Mouse (Mus musculus) megakaryocyte-erythroid progenitor cell, adult 5-6 weeks (primary cell): Measurements from ENCODE around the gene Ppfibp1. TPM values are rescaled to one million over a fixed set of nuclear protein-coding genes. Genes with fewer than 3 reads are reported as not detected.

Source experiments
- ATAC-seq: replicated peaks from 2 replicates; pipeline ENCODE4 v1.8.0; 2016; ENCODE audit warnings: mild to moderate bottlenecking, inconsistent platforms; ENCODE audit not compliant: severe bottlenecking, poor library complexity, low FRiP score, low TSS enrichment
- total RNA-seq, 2 experiments: library from RNA; stranded (forward) in 1 of 2; stranded (reverse) in 1 of 2; fragments of 200-1000, 215-1000 nt in 1 of 2; fragments of >200 nt in 1 of 2; fragmentation: Nextera tagmentation in 1 of 2; gene quantifications; 2 replicates each; pipeline ENCODE4 v1.2.3; 2014 to 2017

Gene Ppfibp1
- total RNA-seq, 2 experiments from 2014 or later, result 1.2 to 6.1 TPM

GRCm38 (mm10) chr6:147061630-147062029 lies 173.3 kb downstream of the Ppfibp1 start:
- ATAC-seq, result no peak

- ATAC-seq, result no peak
Measured at GRCm38 (mm10) chr6:147062034-147062433, 173.7 kb downstream of the Ppfibp1 start.

- no peak for ATAC-seq
Measured at GRCm38 (mm10) chr6:147062694-147063093, 174.4 kb downstream of the Ppfibp1 start.

GRCm38 (mm10) chr6:147064226-147064943 lies 176.1 kb downstream of the Ppfibp1 start:
- no peak for ATAC-seq

- no peak for ATAC-seq
Measured at GRCm38 (mm10) chr6:147064944-147065261, 176.6 kb downstream of the Ppfibp1 start.

GRCm38 (mm10) chr6:147075808-147076387 lies 187.6 kb downstream of the Ppfibp1 start:
- peak; percentile 75 for ATAC-seq

GRCm38 (mm10) chr6:147076878-147077277 lies 188.6 kb downstream of the Ppfibp1 start:
- no peak for ATAC-seq

- no peak for ATAC-seq
Measured at GRCm38 (mm10) chr6:147079919-147080318, 191.6 kb downstream of the Ppfibp1 start.

Other genes starting within 250 kb of the Ppfibp1 start
- gene Med21, start 245.9 kb upstream of the Ppfibp1 start, total RNA-seq (2014; fragmentation: Nextera tagmentation), result 70.8 and 85.1 TPM in 2 replicates
- gene Med21, start 245.9 kb upstream of the Ppfibp1 start, total RNA-seq (2017), result 83.8 and 89.7 TPM in 2 replicates
- gene Tm7sf3, start 245.7 kb upstream of the Ppfibp1 start, total RNA-seq (2014; fragmentation: Nextera tagmentation), result 47.6 and 57.4 TPM in 2 replicates
- 60.9 and 68.3 TPM in 2 replicates for gene Tm7sf3, start 245.7 kb upstream of the Ppfibp1 start, total RNA-seq (2017)
- 2.7 and 4.5 TPM in 2 replicates for gene Stk38l, start 163.5 kb upstream of the Ppfibp1 start, total RNA-seq (2014; fragmentation: Nextera tagmentation)
- 3.4 and 6.6 TPM in 2 replicates for gene Stk38l, start 163.5 kb upstream of the Ppfibp1 start, total RNA-seq (2017)
- not detected in 2 replicates for gene Arntl2, start 92.4 kb upstream of the Ppfibp1 start, total RNA-seq (2014; fragmentation: Nextera tagmentation)
- gene Arntl2, start 92.4 kb upstream of the Ppfibp1 start, total RNA-seq (2017), result not detected in 2 replicates
- not detected in 2 replicates for gene Smco2, start 38.4 kb upstream of the Ppfibp1 start, total RNA-seq (2014; fragmentation: Nextera tagmentation)
- gene Smco2, start 38.4 kb upstream of the Ppfibp1 start, total RNA-seq (2017), result not detected in 2 replicates
- gene 1700034J05Rik, start 65.9 kb downstream of the Ppfibp1 start, total RNA-seq (2014; fragmentation: Nextera tagmentation), result not detected in 2 replicates
- gene 1700034J05Rik, start 65.9 kb downstream of the Ppfibp1 start, total RNA-seq (2017), result not detected in 2 replicates
- gene Rep15, start 144.1 kb downstream of the Ppfibp1 start, total RNA-seq (2014; fragmentation: Nextera tagmentation), result 1.0 and 1.3 TPM in 2 replicates
- gene Rep15, start 144.1 kb downstream of the Ppfibp1 start, total RNA-seq (2017), result 0.57 TPM in 1 of 2 replicates, not detected in the other
- 94.4 and 113 TPM in 2 replicates for gene Mrps35, start 154.3 kb downstream of the Ppfibp1 start, total RNA-seq (2014; fragmentation: Nextera tagmentation)
- 115 and 125 TPM in 2 replicates for gene Mrps35, start 154.3 kb downstream of the Ppfibp1 start, total RNA-seq (2017)
- not detected in 2 replicates for gene Mansc4, start 198.5 kb downstream of the Ppfibp1 start, total RNA-seq (2014; fragmentation: Nextera tagmentation)
- not detected in 2 replicates for gene Mansc4, start 198.5 kb downstream of the Ppfibp1 start, total RNA-seq (2017)
- gene Klhl42, start 202.9 kb downstream of the Ppfibp1 start, total RNA-seq (2014; fragmentation: Nextera tagmentation), result 11.2 and 12.9 TPM in 2 replicates
- 7.3 and 9.1 TPM in 2 replicates for gene Klhl42, start 202.9 kb downstream of the Ppfibp1 start, total RNA-seq (2017)